Mouse (Mus musculus) MEL (cell line): ENCODE results near the gene Rgs17. TPM values are rescaled to one million over a fixed set of nuclear protein-coding genes. Genes with fewer than 3 reads are reported as not detected.
"Not testable (repeated sequence)": the region's sequence is repeated elsewhere in the genome, so short reads cannot be mapped to it uniquely, and the experiment has no call there.

ENCODE experiments used
- DNase-seq: peaks from one replicate; pipeline ENCODE4 v3.0.0; 2011; ENCODE audit warnings: low read depth, low spot score
- H3K27ac ChIP-seq: 2 replicates; pipeline ENCODE4 v1.5.1; 2012; ENCODE audit warnings: low read depth, mild to moderate bottlenecking, control low read depth, low read length, moderate library complexity; ENCODE audit not compliant: control insufficient read depth
- H3K27me3 ChIP-seq, 2 experiments: fragments of 150-350 bp in 1 of 2; sonication (generic) in 1 of 2; 2 replicates each; pipeline ENCODE4 v1.6.1; 2012; ENCODE audit warnings: low read length in 2 of 2, mild to moderate bottlenecking in 2 of 2, improper control_type of control experiment in 1 of 2, moderate library complexity in 1 of 2; ENCODE audit not compliant: insufficient read depth in 2 of 2, control insufficient read depth in 1 of 2
- H3K36me3 ChIP-seq, 2 experiments: 2 replicates each; pipeline ENCODE4 v1.6.1; 2012 to 2014; ENCODE audit warnings: low read length in 2 of 2, improper control_type of control experiment in 1 of 2, inconsistent platforms in 1 of 2, mild to moderate bottlenecking in 1 of 2; ENCODE audit not compliant: insufficient read depth in 2 of 2, control insufficient read depth in 1 of 2
- H3K4me1 ChIP-seq, 2 experiments: fragments of 150-350 bp in 1 of 2; sonication (generic) in 1 of 2; 2 replicates each; pipeline ENCODE4 v1.6.1; 2012; ENCODE audit warnings: low read length in 2 of 2, improper control_type of control experiment in 1 of 2, mild to moderate bottlenecking in 1 of 2; ENCODE audit not compliant: insufficient read depth in 2 of 2, control insufficient read depth in 1 of 2
- H3K4me3 ChIP-seq, 2 experiments: fragments of 150-350 bp in 1 of 2; sonication (generic) in 1 of 2; 2 replicates each; pipeline ENCODE4 v1.5.1; 2012; ENCODE audit warnings: low read depth in 2 of 2, low read length in 2 of 2, mild to moderate bottlenecking in 2 of 2, moderate library complexity in 2 of 2, control low read depth in 1 of 2, improper control_type of control experiment in 1 of 2; ENCODE audit not compliant: control insufficient read depth in 1 of 2, insufficient read depth in 1 of 2
- H3K79me2 ChIP-seq: 2 replicates; pipeline ENCODE4 v1.6.1; 2012; ENCODE audit warnings: mild to moderate bottlenecking, low read length, moderate library complexity; ENCODE audit not compliant: control insufficient read depth, poor library complexity, insufficient read depth
- H3K9ac ChIP-seq: 2 replicates; pipeline ENCODE4 v1.6.1; 2012; ENCODE audit warnings: low read depth, mild to moderate bottlenecking, control low read depth, low read length, moderate library complexity; ENCODE audit not compliant: control insufficient read depth, poor library complexity, severe bottlenecking
- H3K9me3 ChIP-seq: fragments of 150-350 bp; sonication (generic); replicated peaks from 2 replicates; pipeline ENCODE4 v1.6.1; 2012; ENCODE audit warnings: mild to moderate bottlenecking, low read length, improper control_type of control experiment, moderate library complexity; ENCODE audit not compliant: insufficient read depth
- BHLHE40 ChIP-seq: IDR thresholded peaks from 2 replicates; pipeline ENCODE4 v1.6.1; 2012; ENCODE audit warnings: low read depth, mild to moderate bottlenecking, inconsistent platforms, low read length, improper control_type of control experiment, borderline replicate concordance
- CHD2 ChIP-seq: IDR thresholded peaks from 2 replicates; pipeline ENCODE4 v1.6.1; 2011; ENCODE audit warnings: low read length, improper control_type of control experiment
- ELF1 ChIP-seq: IDR thresholded peaks from 2 replicates; pipeline ENCODE4 v1.6.1; 2014; ENCODE audit warnings: low read depth, mild to moderate bottlenecking, inconsistent platforms, low read length, improper control_type of control experiment, moderate library complexity
- ETS1 ChIP-seq: IDR thresholded peaks from 2 replicates; pipeline ENCODE4 v1.6.1; 2012; ENCODE audit warnings: low read depth, mild to moderate bottlenecking, inconsistent platforms, low read length, improper control_type of control experiment, moderate library complexity
- GABPA ChIP-seq: IDR thresholded peaks from 2 replicates; pipeline ENCODE4 v1.6.1; 2012; ENCODE audit warnings: low read depth, mild to moderate bottlenecking, inconsistent platforms, low read length, improper control_type of control experiment, moderate library complexity
- JUND ChIP-seq: IDR thresholded peaks from 2 replicates; pipeline ENCODE4 v1.6.1; 2011; ENCODE audit warnings: low read depth, mild to moderate bottlenecking, improper control_type of control experiment, low read length
- KAT2A ChIP-seq: conservative IDR thresholded peaks from 2 replicates; pipeline ENCODE4 v1.6.1; 2012; ENCODE audit warnings: low read depth, low read length, improper control_type of control experiment, inconsistent platforms
- MAFK ChIP-seq: IDR thresholded peaks from 2 replicates; pipeline ENCODE4 v1.6.1; 2011; ENCODE audit warnings: low read depth, mild to moderate bottlenecking, low read length, improper control_type of control experiment, borderline replicate concordance
- MAZ ChIP-seq: IDR thresholded peaks from 2 replicates; pipeline ENCODE4 v1.6.1; 2012; ENCODE audit warnings: low read depth, mild to moderate bottlenecking, inconsistent platforms, low read length, improper control_type of control experiment
- MEF2A ChIP-seq: IDR thresholded peaks from 2 replicates; pipeline ENCODE4 v1.6.1; 2014; ENCODE audit warnings: low read depth, mild to moderate bottlenecking, inconsistent platforms, low read length, improper control_type of control experiment; ENCODE audit not compliant: poor library complexity, insufficient replicate concordance, severe bottlenecking; ENCODE audit errors: extremely low read depth
- MXI1 ChIP-seq: IDR thresholded peaks from 2 replicates; pipeline ENCODE4 v1.6.1; 2011; ENCODE audit warnings: mild to moderate bottlenecking, low read depth, low read length, improper control_type of control experiment
- MYB ChIP-seq: IDR thresholded peaks from 2 replicates; pipeline ENCODE4 v1.6.1; 2011; ENCODE audit warnings: mild to moderate bottlenecking, low read depth, low read length, improper control_type of control experiment
- MYC ChIP-seq: IDR thresholded peaks from 2 replicates; pipeline ENCODE4 v1.6.1; 2011; ENCODE audit warnings: low read depth, mild to moderate bottlenecking, low read length, improper control_type of control experiment, moderate library complexity
- NRF1 ChIP-seq: IDR thresholded peaks from 2 replicates; pipeline ENCODE4 v1.6.1; 2014; ENCODE audit warnings: low read depth, mild to moderate bottlenecking, inconsistent platforms, low read length, improper control_type of control experiment, moderate library complexity; ENCODE audit not compliant: poor library complexity, insufficient read depth, severe bottlenecking
- POLR2A ChIP-seq, 2 experiments: IDR thresholded peaks; 2 replicates each; pipeline ENCODE4 v1.6.1; 2011 to 2012; ENCODE audit warnings: low read length in 2 of 2, mild to moderate bottlenecking in 2 of 2, control low read depth in 1 of 2, improper control_type of control experiment in 1 of 2, low read depth in 1 of 2, moderate library complexity in 1 of 2; ENCODE audit not compliant: control insufficient read depth in 1 of 2, insufficient read depth in 1 of 2, poor library complexity in 1 of 2
- RAD21 ChIP-seq: IDR thresholded peaks from 2 replicates; pipeline ENCODE4 v1.6.1; 2011; ENCODE audit warnings: mild to moderate bottlenecking, low read depth, low read length, improper control_type of control experiment
- SIN3A ChIP-seq: IDR thresholded peaks from 2 replicates; pipeline ENCODE4 v1.6.1; 2012; ENCODE audit warnings: low read length, improper control_type of control experiment, inconsistent platforms
- TAL1 ChIP-seq: IDR thresholded peaks from 2 replicates; pipeline ENCODE4 v1.6.1; 2012; ENCODE audit warnings: mild to moderate bottlenecking, inconsistent platforms, low read length, moderate library complexity, mixed read lengths
- USF2 ChIP-seq, 2 experiments: IDR thresholded peaks; 2 replicates each; pipeline ENCODE4 v1.6.1; 2011 to 2012; ENCODE audit warnings: improper control_type of control experiment in 2 of 2, low read length in 2 of 2, borderline replicate concordance in 1 of 2, inconsistent platforms in 1 of 2, low read depth in 1 of 2, mild to moderate bottlenecking in 1 of 2; ENCODE audit not compliant: insufficient read depth in 1 of 2
- ZKSCAN1 ChIP-seq: IDR thresholded peaks from 2 replicates; pipeline ENCODE4 v1.6.1; 2012; ENCODE audit warnings: low read depth, mild to moderate bottlenecking, inconsistent platforms, low read length, improper control_type of control experiment, moderate library complexity
- ZMIZ1 ChIP-seq: IDR thresholded peaks from 2 replicates; pipeline ENCODE4 v1.6.1; 2012; ENCODE audit warnings: low read depth, mild to moderate bottlenecking, inconsistent platforms, low read length, improper control_type of control experiment, moderate library complexity
- ZNF384 ChIP-seq: IDR thresholded peaks from 2 replicates; pipeline ENCODE4 v1.6.1; 2012; ENCODE audit warnings: low read depth, mild to moderate bottlenecking, inconsistent platforms, low read length, improper control_type of control experiment
- polyA plus RNA-seq, 2 experiments: library from polyadenylated mRNA; stranded (reverse) in 1 of 2; unstranded in 1 of 2; fragments of >175 nt in 1 of 2; fragments of >200 nt in 1 of 2; gene quantifications; 2 replicates each; pipeline versions ENCODE4 v1.2.1 to v1.2.4; 2012; ENCODE audit warnings: low replicate concordance in 2 of 2, low read depth in 1 of 2; ENCODE audit not compliant: insufficient read length in 2 of 2, insufficient read depth in 1 of 2, missing spikeins in 1 of 2
- total RNA-seq: library from RNA; depleted of rRNA; stranded (reverse); fragments of 300-350 nt; gene quantifications from 2 replicates; pipeline ENCODE4 v1.2.3, GENCODE M21; 2012; rRNA removed

The Rgs17 gene
- total RNA-seq: not detected in 2 replicates
- polyA plus RNA-seq: not detected

DNA sequence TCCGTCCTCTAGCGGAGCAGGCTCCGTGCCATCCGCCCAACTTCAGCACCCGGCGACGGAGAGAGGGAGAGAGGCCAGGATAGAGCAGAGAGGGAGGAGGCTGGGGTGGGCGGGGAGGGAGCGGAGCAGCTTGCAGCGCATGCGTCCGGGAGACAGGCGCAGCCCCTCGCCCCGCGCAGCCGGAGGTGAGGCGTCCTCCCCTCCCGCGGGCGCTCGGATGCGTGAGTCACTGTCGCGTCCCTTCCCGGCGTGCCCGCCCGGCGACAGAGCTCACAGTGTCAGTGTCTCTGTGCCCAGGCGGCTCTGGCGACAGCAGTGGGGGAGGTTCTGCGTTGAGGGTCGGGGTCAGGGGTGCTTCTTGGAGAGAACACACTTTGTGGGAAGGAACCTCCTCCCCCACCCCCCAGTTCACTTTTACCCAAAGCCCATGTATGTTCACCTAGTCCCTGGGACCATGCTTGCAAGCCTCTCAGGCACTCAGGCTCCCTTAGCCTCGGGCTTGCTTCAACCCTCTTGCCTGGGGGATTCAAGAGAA is at the start of gene Rgs17:
TSS of gene Rgs17 (minus strand) at position 107 of the 535 bp plus-strand sequence.
- no peaks in the 10 kb centered on the region for H3K9me3 ChIP-seq
- no peak within 1 kb of the TSS for H3K9ac ChIP-seq
- no peak for TF ChIP-seq USF2 (IDR thresholded peaks at IDR 0.05; ENCODE audit: borderline replicate concordance in 1 of 2, insufficient read depth in 1 of 2, low read depth in 1 of 2, low read length in 2 of 2)
- no peak for TF ChIP-seq SIN3A
- no peak for TF ChIP-seq RAD21
- TF ChIP-seq ZKSCAN1: no peak
- DNase-seq: no peak
- H3K27me3 ChIP-seq: no peaks in the 10 kb centered on the region
- no peaks in the 10 kb centered on the region for H3K36me3 ChIP-seq
- no peaks in the 10 kb centered on the region for H3K79me2 ChIP-seq
- no peak within 1 kb of the TSS for H3K4me3 ChIP-seq
- H3K27ac ChIP-seq: no peak within 1 kb of the TSS
- no peaks in the 10 kb centered on the region for H3K4me1 ChIP-seq

DNA sequence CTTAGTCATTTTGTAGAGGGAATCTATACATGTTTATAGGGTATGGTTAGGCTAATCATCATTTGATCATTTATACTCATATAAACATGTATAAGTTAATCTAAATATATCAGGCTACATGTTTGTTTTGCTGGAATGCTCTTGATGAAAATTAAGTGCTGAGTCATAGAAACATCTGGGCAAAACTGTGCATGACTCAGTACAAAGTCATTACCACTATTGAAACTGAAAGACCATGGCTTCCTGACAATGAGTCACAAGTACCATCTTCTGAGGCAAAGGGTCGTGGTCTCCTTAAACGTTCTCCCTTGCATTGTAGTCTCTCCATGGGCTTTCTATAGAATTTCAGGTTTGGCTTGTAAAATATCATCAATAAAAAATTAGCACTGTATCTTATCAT is 45.5 kb upstream of the Rgs17 start:
- no peaks in the 10 kb centered on the region for H3K79me2 ChIP-seq
- no peak for TF ChIP-seq ELF1
- TF ChIP-seq MAZ: no peak
- TF ChIP-seq MYB: no peak
- no peak for TF ChIP-seq SIN3A
- TF ChIP-seq KAT2A: no peak
- TF ChIP-seq ZNF384: no peak
- TF ChIP-seq CHD2: no peak
- TF ChIP-seq POLR2A (IDR thresholded peaks at IDR 0.05; ENCODE audit: control insufficient read depth in 1 of 2, insufficient read depth in 1 of 2, low read depth in 1 of 2, low read length in 2 of 2, poor library complexity in 1 of 2): no peak
- no peak for TF ChIP-seq JUND
- no peak for TF ChIP-seq ETS1
- no peak for TF ChIP-seq MEF2A
- no peak for TF ChIP-seq ZMIZ1
- TF ChIP-seq TAL1: no peak
- no peak for TF ChIP-seq BHLHE40
- no peak for TF ChIP-seq USF2 (IDR thresholded peaks at IDR 0.05; ENCODE audit: borderline replicate concordance in 1 of 2, insufficient read depth in 1 of 2, low read depth in 1 of 2, low read length in 2 of 2)
- no peak for TF ChIP-seq NRF1
- TF ChIP-seq MXI1: no peak
- TF ChIP-seq MYC: no peak
- TF ChIP-seq MAFK: no peak
- TF ChIP-seq GABPA: no peak
- H3K27ac ChIP-seq: no peak overlapping the region
- no peak for DNase-seq
- no peaks in the 10 kb centered on the region for H3K27me3 ChIP-seq
- no peaks in the 10 kb centered on the region for H3K9me3 ChIP-seq
- H3K9ac ChIP-seq: no peak overlapping the region
- H3K4me3 ChIP-seq: no peak overlapping the region
- no peaks in the 10 kb centered on the region for H3K4me1 ChIP-seq
- no peaks in the 10 kb centered on the region for H3K36me3 ChIP-seq

DNA sequence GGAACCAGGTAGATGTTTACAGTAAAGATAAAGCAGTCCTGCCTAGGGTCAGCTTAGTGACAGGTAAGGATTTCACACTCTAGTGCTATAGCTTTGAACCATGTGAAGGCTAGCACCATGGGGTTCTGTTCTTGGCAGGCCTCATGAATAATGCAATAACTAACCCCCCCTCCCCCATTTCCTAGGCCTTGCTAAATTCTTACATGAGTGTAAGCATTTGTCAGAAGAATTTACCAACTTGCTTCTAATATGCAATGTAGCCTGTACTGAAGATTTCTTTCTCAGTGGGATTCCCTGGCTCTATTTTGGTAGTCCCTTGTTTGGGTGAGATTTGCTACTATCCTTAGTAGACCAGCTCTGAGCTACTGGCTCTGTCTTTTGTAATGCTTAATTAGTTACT is 31.6 kb upstream of the Rgs17 start:
- not testable (repeated sequence) for H3K9me3 ChIP-seq, H3K27me3 ChIP-seq, H3K4me3 ChIP-seq, H3K79me2 ChIP-seq, H3K27ac ChIP-seq, H3K9ac ChIP-seq, DNase-seq, H3K36me3 ChIP-seq, H3K4me1 ChIP-seq
